Mouse (Mus musculus) heart, embryonic 14.5 days (tissue): ENCODE results near the gene Sult1a1. TPM values are rescaled to one million over a fixed set of nuclear protein-coding genes. Genes with fewer than 3 reads are reported as not detected.

Source experiments
- ATAC-seq: fragments of 200-750 bp; cut with Nextera tagmentation; 2 replicates; pipeline ENCODE4 v1.8.0; 2017; ENCODE audit warnings: low read depth, moderate TSS enrichment; ENCODE audit not compliant: insufficient number of reproducible peaks, insufficient read depth, low FRiP score
- H3K27ac ChIP-seq, 2 experiments: fragments of 200-500 bp in 1 of 2; fragments of 300-500 bp in 1 of 2; sonication (generic) in 1 of 2; replicated peaks in 1 of 2; 2 replicates each; pipeline ENCODE4 v1.5.1; 2012 to 2014; ENCODE audit warnings: low read depth in 2 of 2, low read length in 2 of 2, control low read depth in 1 of 2, mild to moderate bottlenecking in 1 of 2, mixed read lengths in 1 of 2; ENCODE audit not compliant: control insufficient read depth in 1 of 2, insufficient read depth in 1 of 2
- H3K27me3 ChIP-seq: fragments of 300-500 bp; sonication (generic); 2 replicates; pipeline ENCODE4 v1.6.1; 2014; ENCODE audit warnings: mild to moderate bottlenecking, low read length, control low read depth; ENCODE audit not compliant: control insufficient read depth, insufficient read depth
- H3K36me3 ChIP-seq: fragments of 300-500 bp; sonication (generic); 2 replicates; pipeline ENCODE4 v1.6.1; 2014; ENCODE audit warnings: mild to moderate bottlenecking, control low read depth, low read length, mixed read lengths; ENCODE audit not compliant: control insufficient read depth, insufficient read depth
- H3K4me1 ChIP-seq, 2 experiments: fragments of 200-500 bp in 1 of 2; fragments of 300-500 bp in 1 of 2; sonication (generic) in 1 of 2; 2 replicates each; pipeline ENCODE4 v1.6.1; 2012 to 2014; ENCODE audit warnings: low read length in 2 of 2, control low read depth in 1 of 2, mixed read lengths in 1 of 2; ENCODE audit not compliant: control insufficient read depth in 2 of 2, insufficient read depth in 2 of 2
- H3K4me2 ChIP-seq: fragments of 300-500 bp; sonication (generic); 2 replicates; pipeline ENCODE4 v1.6.1; 2014; ENCODE audit warnings: mild to moderate bottlenecking, low read length
- H3K4me3 ChIP-seq, 2 experiments: fragments of 200-500 bp in 1 of 2; fragments of 300-500 bp in 1 of 2; sonication (generic) in 1 of 2; 2 replicates each; pipeline ENCODE4 v1.5.1; 2012 to 2014; ENCODE audit warnings: low read length in 2 of 2, mild to moderate bottlenecking in 2 of 2, control low read depth in 1 of 2, low read depth in 1 of 2, moderate library complexity in 1 of 2; ENCODE audit not compliant: control insufficient read depth in 1 of 2, insufficient read depth in 1 of 2
- H3K9ac ChIP-seq: fragments of 300-500 bp; sonication (generic); 2 replicates; pipeline ENCODE4 v1.6.1; 2014; ENCODE audit warnings: mild to moderate bottlenecking, low read length
- H3K9me3 ChIP-seq: fragments of 300-500 bp; sonication (generic); 2 replicates; pipeline ENCODE4 v1.6.1; 2016; ENCODE audit warnings: low read length, control low read depth; ENCODE audit not compliant: control insufficient read depth
- WGBS: fragments of 180-500 bp; shearing (Covaris S2); extraction: QIAGEN DNeasy Blood & Tissue Kit; methylation state at CpG from one replicate; pipeline ENCODE4 v1.1.7; 2014; 5-methylcytosine and 5-hydroxymethylcytosine counted together
- polyA plus RNA-seq: library from polyadenylated mRNA; unstranded; fragments of >200 nt; fragmentation: Nextera tagmentation; extraction: Ambion mirVana; gene quantifications from 2 replicates; pipeline ENCODE4 v1.2.1, GENCODE M21; 2014

Sult1a1 gene
- polyA plus RNA-seq, 1 experiment from 2014 or later, result 13.5 TPM

DNA sequence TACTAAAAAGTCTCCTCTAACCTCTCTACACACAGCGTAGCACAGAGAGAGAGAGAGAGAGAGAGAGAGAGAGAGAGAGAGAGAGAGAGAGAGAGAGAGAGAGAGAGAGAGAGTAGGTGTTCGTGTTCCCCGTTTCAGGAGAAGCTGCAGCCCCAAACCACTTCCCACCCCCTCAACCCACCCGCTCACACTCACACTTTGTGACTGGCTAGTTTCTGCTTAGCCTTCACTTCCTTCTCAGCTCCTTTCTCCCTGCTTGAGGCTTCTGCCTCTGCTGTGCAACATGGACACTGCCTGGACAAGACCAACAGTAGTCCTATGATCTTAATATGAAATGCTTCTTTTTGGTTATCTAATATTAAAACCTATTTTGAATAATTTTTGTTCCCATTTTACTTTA lies 34.0 kb upstream of the Sult1a1 start:
- Histone ChIP-seq H3K36me3 (no peaks in the 10 kb centered on the region), H3K9ac (no peak overlapping the region), H3K9me3 (peaks cover 5% of the 10 kb centered on the region; the same call in 1 of the 2 replicates), H3K27me3 (peaks cover 6% of the 10 kb centered on the region), H3K4me2 (no peak overlapping the region), H3K4me1 (no peaks in the 10 kb centered on the region), H3K4me3 (no peak overlapping the region), H3K27ac (no peak overlapping the region)
- ATAC-seq, result no peak
- WGBS, result 52% methylated on average over 4 of the region's 4 CpGs

DNA sequence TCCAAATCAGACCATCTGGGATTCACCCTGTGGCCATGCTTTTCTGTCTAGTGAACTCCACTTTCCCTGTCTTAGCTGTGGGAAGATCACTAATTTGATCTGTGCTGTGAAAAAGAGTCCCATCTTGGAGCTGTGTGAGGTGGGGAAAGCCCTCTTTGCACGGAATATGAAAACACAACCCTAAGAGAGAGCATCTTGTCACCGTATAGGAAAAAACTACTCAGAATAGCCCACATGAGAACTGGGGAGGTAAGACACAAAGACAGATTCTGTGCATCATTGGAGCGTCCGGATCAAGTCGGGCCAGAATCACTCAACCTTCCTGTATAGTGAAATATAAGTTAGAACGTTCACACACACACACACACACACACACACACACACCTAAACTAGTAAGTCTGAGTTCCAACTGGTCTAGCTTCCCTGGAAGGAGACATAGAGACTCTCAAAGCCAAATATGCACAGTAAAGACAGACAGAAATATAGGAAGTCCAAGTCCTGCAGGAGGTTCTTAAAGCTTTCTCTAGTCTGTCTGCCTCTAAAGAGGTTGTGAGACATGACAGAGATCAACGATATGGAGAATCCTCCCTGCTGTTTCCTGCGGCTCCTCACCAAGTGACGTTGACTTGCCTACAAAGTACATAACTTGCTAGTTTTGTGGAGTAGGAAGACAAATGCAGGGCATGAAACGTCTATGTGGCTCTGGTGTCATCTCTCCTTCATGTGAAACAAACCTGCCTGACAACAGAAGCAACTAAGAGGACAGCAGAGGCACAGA lies 32.1 kb upstream of the Sult1a1 start:
- Histone ChIP-seq H3K9me3 (peaks cover 5% of the 10 kb centered on the region; the same call in 1 of the 2 replicates), H3K4me2 (no peak overlapping the region), H3K4me1 (peaks cover 3 to 8% of the 10 kb centered on the region in 2 experiments), H3K4me3 (no peak overlapping the region), H3K36me3 (no peaks in the 10 kb centered on the region), H3K27ac (no peak overlapping the region), H3K27me3 (peaks cover 24% of the 10 kb centered on the region), H3K9ac (no peak overlapping the region)
- WGBS, result 79% methylated on average over 10 of the region's 10 CpGs
- no peak for ATAC-seq

DNA sequence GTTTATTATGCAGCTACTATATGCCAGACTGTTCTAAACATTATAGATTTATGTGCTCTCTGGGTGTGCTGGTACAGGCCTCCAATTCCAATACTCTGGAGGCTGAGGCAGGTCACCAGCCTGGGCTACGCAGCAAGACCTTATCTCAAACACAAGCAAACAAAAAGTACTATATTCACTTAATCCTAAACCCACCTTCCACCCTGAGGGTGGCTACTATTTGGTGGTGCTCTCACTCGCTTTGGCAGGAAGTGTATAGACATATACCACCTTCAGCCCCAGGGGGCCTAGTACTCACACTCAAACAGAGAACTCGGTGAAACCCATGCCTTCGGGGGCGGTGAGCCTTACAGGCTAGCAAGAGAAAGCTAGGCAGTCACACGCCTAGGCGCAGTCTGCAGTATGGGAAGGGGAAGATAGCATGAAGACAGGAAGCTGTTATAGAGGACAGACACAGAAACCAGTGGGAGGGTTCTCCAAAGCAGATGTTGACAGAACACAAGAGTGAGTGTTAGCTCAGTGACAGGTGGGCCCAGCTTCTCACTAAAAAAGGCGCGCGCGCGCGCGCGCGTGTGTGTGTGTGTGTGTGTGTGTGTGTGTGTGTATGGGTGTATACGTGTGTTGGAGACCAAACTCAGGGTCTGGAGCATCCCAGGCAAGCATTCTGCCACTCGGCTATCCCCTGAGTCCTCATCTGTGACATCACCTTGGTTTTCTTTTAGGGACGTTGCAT lies 31.4 kb upstream of the Sult1a1 start, which contains the start of gene Coro1a:
Gene Coro1a, minus strand, starts transcription at position 346 of the 733 bp plus-strand sequence.
- Histone ChIP-seq H3K4me3 (no peak within 1 kb of the TSS), H3K27ac (no peak within 1 kb of the TSS), H3K4me1 (peaks cover 3 to 8% of the 10 kb centered on the region in 2 experiments), H3K9me3 (peaks cover 5% of the 10 kb centered on the region; the same call in 1 of the 2 replicates), H3K27me3 (peaks cover 32% of the 10 kb centered on the region), H3K36me3 (no peaks in the 10 kb centered on the region), H3K9ac (no peak within 1 kb of the TSS), H3K4me2 (no peak within 1 kb of the TSS)
- 85% methylated on average over 19 of the region's 19 CpGs for WGBS
- ATAC-seq, result no peak

DNA sequence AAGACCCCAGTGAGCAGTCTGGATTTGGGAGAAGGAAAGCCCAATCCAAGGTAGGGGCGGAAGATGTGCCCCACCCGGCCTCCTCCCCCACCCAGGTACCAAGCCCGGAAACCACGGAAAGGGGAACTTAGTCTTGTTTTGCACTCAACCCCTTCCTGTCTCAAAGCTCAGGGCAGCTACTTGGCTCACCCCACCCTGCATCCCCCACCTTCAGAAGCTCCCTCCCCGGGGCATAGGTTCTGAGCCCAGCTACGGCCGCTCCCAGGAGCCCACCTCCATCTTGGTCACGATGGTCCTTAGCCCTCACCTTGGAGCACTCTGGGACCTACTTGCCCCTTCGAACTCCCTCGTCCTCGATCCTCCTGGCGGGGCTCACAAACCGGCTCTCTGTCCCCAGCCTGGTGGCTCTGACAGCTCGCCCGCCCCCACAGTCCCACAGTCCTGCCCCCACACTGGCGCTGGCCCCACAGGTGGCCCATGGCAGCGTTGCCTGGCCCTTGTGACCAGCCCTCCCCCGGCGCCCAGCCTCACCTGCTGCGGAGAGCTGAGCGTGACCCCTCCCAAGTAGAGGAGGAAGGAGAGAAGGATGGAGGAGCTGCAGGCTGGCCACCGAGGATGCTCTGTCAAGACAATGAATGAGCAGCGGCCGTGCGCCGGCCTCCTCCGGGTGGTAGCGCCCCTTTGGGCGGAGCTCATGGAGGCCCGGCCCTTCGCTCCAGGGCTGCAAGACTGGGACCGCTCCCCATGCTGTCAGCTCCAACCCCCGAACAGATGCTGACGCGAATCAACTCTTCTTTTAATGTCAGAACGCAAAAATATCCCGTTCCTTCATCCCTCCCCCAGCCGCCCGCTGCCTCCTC lies 28.1 kb upstream of the Sult1a1 start:
- Histone ChIP-seq H3K9ac (peak overlapping the region; percentile 54), H3K27me3 (peaks cover 38% of the 10 kb centered on the region), H3K4me2 (peak overlapping the region; percentile 68), H3K27ac (no peak overlapping the region), H3K9me3 (peaks cover 5% of the 10 kb centered on the region; the same call in 1 of the 2 replicates), H3K36me3 (no peaks in the 10 kb centered on the region), H3K4me1 (peaks cover 3 to 8% of the 10 kb centered on the region in 2 experiments), H3K4me3 (peak overlapping the region; percentile 36 to 43)
- 2% methylated on average over 39 of the region's 39 CpGs for WGBS
- no peak; the same call in 1 of the 2 replicates for ATAC-seq

DNA sequence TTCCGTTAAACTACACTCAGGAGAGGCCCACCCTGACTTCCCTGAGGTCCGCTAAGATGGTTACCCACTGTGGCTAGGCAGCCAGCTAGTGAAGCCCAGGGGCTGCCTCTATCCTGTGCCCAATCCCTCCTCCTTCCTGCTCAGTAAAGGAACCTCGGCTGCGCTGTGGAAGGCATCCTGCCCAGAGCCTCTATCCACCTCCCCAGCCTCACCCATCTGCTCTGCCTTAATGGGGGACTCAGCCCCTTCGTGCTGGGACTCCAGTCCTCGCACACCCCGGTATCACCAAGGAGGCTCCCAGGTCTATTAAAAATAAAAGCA lies 27.5 kb upstream of the Sult1a1 start:
- WGBS, result 20% methylated on average over 7 of the region's 7 CpGs
- H3K9ac ChIP-seq, result no peak overlapping the region
- H3K27me3 ChIP-seq, result peaks cover 38% of the 10 kb centered on the region

DNA sequence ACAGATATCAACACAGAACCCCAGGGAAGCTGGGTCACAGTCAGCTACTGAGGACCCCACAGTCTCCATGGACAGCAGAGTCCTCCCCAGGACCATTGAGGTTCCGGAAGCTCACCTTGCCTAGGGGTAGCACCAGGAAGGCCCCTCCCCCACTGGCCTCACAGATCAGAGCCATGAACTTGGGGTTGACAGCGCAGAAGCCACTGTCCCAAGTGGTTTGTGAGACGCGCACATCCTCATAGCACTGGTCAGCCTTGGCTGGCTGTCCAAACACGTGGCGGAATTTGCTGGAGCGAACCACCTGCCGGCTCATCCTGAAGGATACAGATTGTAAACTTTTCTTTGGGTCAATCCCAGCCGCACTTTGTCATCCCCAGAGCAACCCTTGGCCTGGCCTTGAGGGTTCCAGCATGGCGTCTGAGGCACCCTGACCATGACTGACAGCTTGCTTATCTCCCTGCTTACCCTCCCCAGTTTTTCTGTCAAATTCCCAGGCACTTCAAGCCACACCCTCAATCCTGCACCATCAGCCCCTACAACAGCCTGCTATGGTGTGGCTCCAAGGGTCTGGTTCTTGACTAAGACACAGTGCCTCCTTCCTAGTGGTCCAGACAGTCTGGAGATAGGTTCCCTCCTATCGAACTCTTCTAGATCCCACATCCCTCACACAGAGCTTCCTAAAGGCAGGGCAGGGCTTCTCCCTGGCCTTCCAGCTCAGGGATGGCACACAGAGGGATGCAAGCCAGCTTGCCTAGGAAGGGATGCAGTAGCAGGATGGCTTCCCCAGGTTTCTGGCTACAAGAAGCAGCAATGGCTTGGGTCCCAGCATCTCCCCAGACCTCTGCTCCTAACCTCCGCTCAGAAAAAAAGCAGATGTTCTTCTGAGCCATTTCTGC lies 26.9 kb upstream of the Sult1a1 start:
- Histone ChIP-seq H3K4me2 (no peak overlapping the region), H3K27me3 (peaks cover 38% of the 10 kb centered on the region), H3K9me3 (no peaks in the 10 kb centered on the region), H3K4me1 (peaks cover 5 to 8% of the 10 kb centered on the region in 2 experiments), H3K36me3 (no peaks in the 10 kb centered on the region), H3K27ac (no peak overlapping the region), H3K9ac (no peak overlapping the region), H3K4me3 (no peak overlapping the region)
- 76% methylated on average over 12 of the region's 12 CpGs for WGBS
- no peak for ATAC-seq

More for the DNA sequence above, 27.5 kb upstream of the Sult1a1 start:
- Histone ChIP-seq H3K9me3 (0 out of 2 replicates have a peak, but pooled peaks cover under 1% of the 10 kb centered on the region), H3K36me3 (no peaks in the 10 kb centered on the region), H3K4me1 (peaks cover 5 to 8% of the 10 kb centered on the region in 2 experiments), H3K4me2 (no peak overlapping the region), H3K27ac (no peak overlapping the region), H3K4me3 (peak overlapping the region in 1 of 2 experiments; percentile 43; a peak in 2 of 4 replicates)
- ATAC-seq, result no peak
